Mouse (Mus musculus): ENCODE data around the gene Lad1. TPM values are rescaled to one million over a fixed set of nuclear protein-coding genes. Genes with fewer than 3 reads are reported as not detected.

Gene Lad1
- 0.44 and 1.3 TPM in 2 replicates for polyA plus RNA-seq (2012; rRNA removed)

DNA sequence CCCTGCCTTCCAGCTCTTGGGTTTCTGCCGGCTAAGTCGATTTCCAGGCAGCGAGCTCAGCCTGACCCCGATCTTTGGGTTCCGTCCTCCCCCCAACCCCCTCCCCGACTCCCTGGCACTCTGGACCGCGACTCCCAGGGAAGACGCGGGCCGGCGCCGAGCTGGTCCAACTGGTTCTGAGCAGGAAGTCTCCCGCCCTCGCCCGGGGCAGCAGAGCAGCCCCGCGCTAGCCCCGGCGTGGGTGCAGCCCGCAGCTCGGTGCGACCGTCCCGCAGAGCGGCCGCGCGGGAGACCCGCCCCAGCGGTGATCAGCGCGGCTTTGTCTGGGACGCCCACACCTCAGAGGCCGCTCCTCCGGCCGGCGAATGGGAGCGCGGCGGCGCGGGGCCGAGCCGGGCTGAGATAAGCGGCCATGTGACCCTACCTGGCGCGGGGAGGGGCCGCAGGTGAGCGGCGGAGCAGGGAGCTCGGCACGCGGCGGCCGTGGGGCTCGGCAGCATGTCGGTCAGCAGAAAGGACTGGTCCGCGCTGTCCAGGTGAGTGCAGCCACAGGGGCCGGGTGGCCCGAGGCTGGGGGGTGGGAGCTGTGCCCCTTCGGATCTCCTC lies at the start of gene Lad1:
Gene Lad1 (plus strand): TSS at position 118 of the 606 bp plus-strand sequence.

GRCm38 (mm10) chr1:135778780-135779535 lies 39.4 kb upstream of the Lad1 start, which contains the start of gene Tnni1:
Gene Tnni1, plus strand, starts transcription at chr1:135779434.

GRCm38 (mm10) chr1:135835716-135836483 lies 17.5 kb downstream of the Lad1 start, which contains the start of gene Tnnt2:
Gene Tnnt2, plus strand, starts transcription at chr1:135836354.

Other genes with a start within 250 kb of the Lad1 start
- gene Nav1, start 211.3 kb upstream of the Lad1 start, polyA plus RNA-seq (2012; rRNA removed), result 20.1 and 27.1 TPM in 2 replicates
- gene Csrp1, start 98.5 kb upstream of the Lad1 start, polyA plus RNA-seq (2012; rRNA removed), result 43.1 and 71.9 TPM in 2 replicates
- gene Phlda3, start 52.5 kb upstream of the Lad1 start, polyA plus RNA-seq (2012; rRNA removed), result 17.4 and 18.4 TPM in 2 replicates
- gene Tnni1, start 39.2 kb upstream of the Lad1 start, polyA plus RNA-seq (2012; rRNA removed), result 40.2 and 102 TPM in 2 replicates
- 99.6 and 167 TPM in 2 replicates for gene Tnnt2, start 17.8 kb downstream of the Lad1 start, polyA plus RNA-seq (2012; rRNA removed)
- 0.11 and 0.32 TPM in 2 replicates for gene Pkp1, start 100.6 kb downstream of the Lad1 start, polyA plus RNA-seq (2012; rRNA removed)
- gene Igfn1, start 187.7 kb downstream of the Lad1 start, polyA plus RNA-seq (2012; rRNA removed), result 0.07 and 0.16 TPM in 2 replicates
- 73.3 and 129 TPM in 2 replicates for gene Tmem9, start 189.6 kb downstream of the Lad1 start, polyA plus RNA-seq (2012; rRNA removed)
- gene Ascl5, start 232.2 kb downstream of the Lad1 start, polyA plus RNA-seq (2012; rRNA removed), result 0.30 TPM in 1 of 2 replicates, not detected in the other
- gene Cacna1s, start 234.2 kb downstream of the Lad1 start, polyA plus RNA-seq (2012; rRNA removed), result 0.13 and 2.4 TPM in 2 replicates

All from central nervous system, embryonic 11.5 days (tissue).